Mouse (Mus musculus): ENCODE data around the gene Vps33b. TPM values are rescaled to one million over a fixed set of nuclear protein-coding genes. Genes with fewer than 3 reads are reported as not detected.

Vps33b gene
- polyA plus RNA-seq, 1 experiment from 2014 or later = 11.1 TPM

DNA sequence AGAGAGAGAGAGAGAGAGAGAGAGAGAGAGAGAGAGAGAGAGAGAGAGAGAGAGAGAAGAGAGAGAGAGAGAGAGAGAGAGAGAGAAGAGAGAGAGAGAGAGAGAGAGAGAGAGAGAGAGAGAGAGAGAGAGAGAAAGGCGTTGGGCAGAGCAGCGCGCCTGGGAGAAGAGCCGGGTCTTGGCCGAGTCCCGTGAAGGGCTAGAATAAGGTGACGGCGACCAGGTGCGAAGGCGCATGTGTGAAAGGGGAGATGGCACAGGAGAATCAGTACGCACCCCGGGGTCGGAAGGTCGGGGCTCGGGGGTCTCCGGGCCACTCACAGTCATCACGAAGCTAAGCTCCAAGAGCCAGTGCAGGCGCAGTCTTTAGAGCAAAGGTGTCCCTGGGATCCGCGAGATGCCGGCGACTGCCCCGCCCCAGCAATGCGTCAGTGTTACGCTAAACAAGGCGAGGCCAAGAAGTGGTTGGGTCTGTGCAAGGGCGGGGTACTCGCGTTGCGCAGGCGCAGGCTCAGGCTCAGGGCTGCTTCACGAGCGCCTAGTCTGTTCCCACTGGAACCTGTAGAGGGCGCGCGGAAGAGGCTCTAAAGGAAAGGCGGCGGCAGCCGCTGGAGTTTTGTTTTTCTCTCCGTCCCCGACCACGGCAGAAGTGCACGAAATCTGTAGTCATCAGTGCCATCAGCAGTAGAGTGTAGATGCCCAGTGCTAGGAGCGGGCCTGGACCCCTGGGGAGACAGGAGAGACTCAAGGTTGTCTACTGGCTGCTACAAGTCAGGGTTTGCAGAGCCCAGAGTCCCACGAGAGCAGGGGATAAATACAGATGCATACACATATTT, 70.6 kb downstream of the Vps33b start:
- under 1% methylated on average over 45 of the region's 45 CpGs for WGBS
- Histone ChIP-seq H3K4me2 (peak overlapping the region; percentile 89), H3K9me3 (replicated peaks) (no peaks in the 10 kb centered on the region), H3K27ac (ENCODE audit: poor library complexity, severe bottlenecking) (peak overlapping the region; percentile 78), H3K36me3 (peaks cover 27% of the 10 kb centered on the region), H3K9ac (peak overlapping the region; percentile 83), H3K4me3 (peak overlapping the region; percentile 79), H3K27me3 (replicated peaks) (no peaks in the 10 kb centered on the region), H3K4me1 (replicated peaks) (peaks cover 41% of the 10 kb centered on the region)
- peak; percentile 97 for ATAC-seq (ENCODE audit: insufficient number of reproducible peaks, low FRiP score)

DNA sequence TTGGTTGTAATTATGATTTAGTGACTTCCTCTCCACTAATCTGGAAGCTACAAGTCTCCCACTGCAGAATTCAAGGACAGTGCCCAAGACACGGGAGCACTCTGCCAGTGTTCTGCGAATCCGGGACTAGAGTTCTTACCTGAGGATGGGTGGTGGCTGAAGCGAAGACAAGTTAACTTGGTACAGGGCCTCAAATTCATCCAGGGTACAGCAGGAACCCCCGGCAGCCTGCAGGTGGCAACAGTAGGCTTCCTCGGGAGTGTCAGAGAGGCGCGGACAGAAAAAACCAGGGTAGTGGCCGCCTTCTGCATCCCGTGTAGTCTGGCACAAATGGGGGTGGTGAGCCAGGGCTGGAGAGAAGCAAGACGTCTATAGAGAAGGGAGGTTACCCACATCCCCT, 71.3 kb downstream of the Vps33b start, which contains the start of gene Unc45a:
Gene Unc45a, minus strand, starts transcription at position 213 of the 400 bp plus-strand sequence.
- peak; percentile 68 for ATAC-seq (ENCODE audit: insufficient number of reproducible peaks, low FRiP score)
- 2% methylated on average over 11 of the region's 11 CpGs for WGBS
- H3K9ac ChIP-seq = peak within 1 kb of the TSS; percentile 83
- H3K4me3 ChIP-seq = peak within 1 kb of the TSS; percentile 79
- H3K4me2 ChIP-seq = peak within 1 kb of the TSS; percentile 89
- 0 out of 2 replicates have a peak, but pooled peaks cover 4% of the 10 kb centered on the region for H3K9me3 ChIP-seq (replicated peaks)
- peaks cover 24% of the 10 kb centered on the region for H3K36me3 ChIP-seq
- H3K27ac ChIP-seq (ENCODE audit: poor library complexity, severe bottlenecking) = peak within 1 kb of the TSS; percentile 78
- peaks cover 43% of the 10 kb centered on the region for H3K4me1 ChIP-seq (replicated peaks)
- no peaks in the 10 kb centered on the region for H3K27me3 ChIP-seq (replicated peaks)

Other genes starting within 250 kb of the Vps33b start
- gene Zfp710, start 244.8 kb upstream of the Vps33b start, polyA plus RNA-seq (2016; fragmentation: Nextera tagmentation; extraction: Ambion mirVana) = 13.5 and 13.7 TPM in 2 replicates
- 1,569 and 1,607 TPM in 2 replicates for gene Idh2, start 154.3 kb upstream of the Vps33b start, polyA plus RNA-seq (2016; fragmentation: Nextera tagmentation; extraction: Ambion mirVana)
- gene Sema4b, start 82.8 kb upstream of the Vps33b start, polyA plus RNA-seq (2016; fragmentation: Nextera tagmentation; extraction: Ambion mirVana) = 10.3 and 10.7 TPM in 2 replicates
- 43.4 and 47.3 TPM in 2 replicates for gene Cib1, start 36.8 kb upstream of the Vps33b start, polyA plus RNA-seq (2016; fragmentation: Nextera tagmentation; extraction: Ambion mirVana)
- 3.6 and 3.9 TPM in 2 replicates for gene Gdpgp1, start 36.8 kb upstream of the Vps33b start, polyA plus RNA-seq (2016; fragmentation: Nextera tagmentation; extraction: Ambion mirVana)
- gene Ttll13, start 23.3 kb upstream of the Vps33b start, polyA plus RNA-seq (2016; fragmentation: Nextera tagmentation; extraction: Ambion mirVana) = 0.26 and 0.37 TPM in 2 replicates
- 43.0 and 43.4 TPM in 2 replicates for gene Ngrn, start 8.4 kb upstream of the Vps33b start, polyA plus RNA-seq (2016; fragmentation: Nextera tagmentation; extraction: Ambion mirVana)
- 137 and 152 TPM in 2 replicates for gene Prc1, start 24.8 kb downstream of the Vps33b start, polyA plus RNA-seq (2016; fragmentation: Nextera tagmentation; extraction: Ambion mirVana)
- gene Rccd1, start 54.8 kb downstream of the Vps33b start, polyA plus RNA-seq (2016; fragmentation: Nextera tagmentation; extraction: Ambion mirVana) = 6.1 and 8.9 TPM in 2 replicates
- 20.5 and 21.0 TPM in 2 replicates for gene Unc45a, start 71.4 kb downstream of the Vps33b start, polyA plus RNA-seq (2016; fragmentation: Nextera tagmentation; extraction: Ambion mirVana)
- gene Hddc3, start 73.5 kb downstream of the Vps33b start, polyA plus RNA-seq (2016; fragmentation: Nextera tagmentation; extraction: Ambion mirVana) = 14.4 and 15.8 TPM in 2 replicates
- 25.0 and 31.0 TPM in 2 replicates for gene Man2a2, start 101.7 kb downstream of the Vps33b start, polyA plus RNA-seq (2016; fragmentation: Nextera tagmentation; extraction: Ambion mirVana)
- gene Fes, start 118.3 kb downstream of the Vps33b start, polyA plus RNA-seq (2016; fragmentation: Nextera tagmentation; extraction: Ambion mirVana) = 10.2 and 11.4 TPM in 2 replicates
- gene Furin, start 135.8 kb downstream of the Vps33b start, polyA plus RNA-seq (2016; fragmentation: Nextera tagmentation; extraction: Ambion mirVana) = 24.5 and 25.9 TPM in 2 replicates

All from heart, embryonic 12.5 days (tissue).